Mouse (Mus musculus) kidney, embryonic 15.5 days (tissue): ENCODE data around the gene Clec5a. TPM values are rescaled to one million over a fixed set of nuclear protein-coding genes. Genes with fewer than 3 reads are reported as not detected.
A peak's percentile ranks its signal among the peaks of the same experiment; 100 is the strongest.
"Not testable (repeated sequence)": the region's sequence is repeated elsewhere in the genome, so short reads cannot be mapped to it uniquely, and the experiment has no call there.

Source experiments
- ATAC-seq: fragments of 200-750 bp; cut with Nextera tagmentation; replicated peaks from 2 replicates; pipeline ENCODE4 v1.8.0; 2017; ENCODE audit warnings: moderate TSS enrichment; ENCODE audit not compliant: low FRiP score
- H3K27ac ChIP-seq: fragments of 300-500 bp; sonication (generic); 2 replicates; pipeline ENCODE4 v1.5.1; 2015; ENCODE audit warnings: mild to moderate bottlenecking, inconsistent platforms
- H3K27me3 ChIP-seq: fragments of 300-500 bp; sonication (generic); 2 replicates; pipeline ENCODE4 v1.6.1; 2015; ENCODE audit warnings: inconsistent platforms
- H3K36me3 ChIP-seq: fragments of 300-500 bp; sonication (generic); 2 replicates; pipeline ENCODE4 v1.6.1; 2015; ENCODE audit warnings: inconsistent platforms
- H3K4me1 ChIP-seq: fragments of 300-500 bp; sonication (generic); 2 replicates; pipeline ENCODE4 v1.6.1; 2015; ENCODE audit warnings: inconsistent platforms
- H3K4me2 ChIP-seq: fragments of 300-500 bp; sonication (generic); 2 replicates; pipeline ENCODE4 v1.6.1; 2015; ENCODE audit warnings: moderate library complexity, mild to moderate bottlenecking, inconsistent platforms
- H3K4me3 ChIP-seq: fragments of 300-500 bp; sonication (generic); replicated peaks from 2 replicates; pipeline ENCODE4 v1.5.1; 2015; ENCODE audit warnings: mild to moderate bottlenecking, inconsistent platforms
- H3K9ac ChIP-seq: fragments of 300-500 bp; sonication (generic); 2 replicates; pipeline ENCODE4 v1.6.1; 2015; ENCODE audit warnings: mild to moderate bottlenecking, inconsistent platforms
- H3K9me3 ChIP-seq: fragments of 300-500 bp; sonication (generic); replicated peaks from 2 replicates; pipeline ENCODE4 v1.6.1; 2016; ENCODE audit warnings: inconsistent platforms
- WGBS: fragments of 180-500 bp; shearing (Covaris S2); methylation state at CpG from one replicate; pipeline ENCODE4 v1.1.7; 2015; ENCODE audit warnings: mixed read lengths; 5-methylcytosine and 5-hydroxymethylcytosine counted together
- polyA plus RNA-seq: library from polyadenylated mRNA; unstranded; fragments of >200 nt; fragmentation: Nextera tagmentation; extraction: Ambion mirVana; gene quantifications from 2 replicates; pipeline ENCODE4 v1.2.1, GENCODE M21; 2015

The Clec5a gene
- 0.84 and 1.1 TPM in 2 replicates for polyA plus RNA-seq

DNA sequence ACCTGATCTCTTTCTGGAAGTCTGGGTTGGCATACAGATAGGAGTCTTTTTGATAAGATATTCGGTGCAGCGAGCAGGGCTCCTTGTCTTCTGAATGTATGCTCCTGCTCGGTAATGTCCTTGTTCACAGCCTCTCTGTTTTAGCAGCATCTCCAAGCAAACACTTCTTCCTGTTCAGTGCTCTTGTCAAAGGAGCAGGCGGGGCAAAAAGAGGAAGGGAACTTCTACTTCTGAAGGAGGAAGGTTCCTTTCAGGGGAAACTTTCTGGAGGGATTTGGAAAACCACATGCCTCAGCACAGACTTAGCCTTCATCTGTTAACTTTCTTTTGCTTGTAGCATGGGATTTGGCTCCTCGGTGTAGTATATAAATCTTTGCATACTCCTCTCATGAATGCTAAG lies at the start of gene Clec5a:
Clec5a (minus strand) TSS at position 177 of the 400 bp plus-strand sequence.
- Histone ChIP-seq H3K4me3 (no peak within 1 kb of the TSS), H3K36me3 (no peaks in the 10 kb centered on the region), H3K9ac (no peak within 1 kb of the TSS), H3K27ac (no peak within 1 kb of the TSS), H3K9me3 (no peaks in the 10 kb centered on the region), H3K4me1 (no peaks in the 10 kb centered on the region), H3K4me2 (no peak within 1 kb of the TSS), H3K27me3 (no peaks in the 10 kb centered on the region)
- no peak for ATAC-seq
- 76% methylated on average over 5 of the region's 5 CpGs for WGBS

DNA sequence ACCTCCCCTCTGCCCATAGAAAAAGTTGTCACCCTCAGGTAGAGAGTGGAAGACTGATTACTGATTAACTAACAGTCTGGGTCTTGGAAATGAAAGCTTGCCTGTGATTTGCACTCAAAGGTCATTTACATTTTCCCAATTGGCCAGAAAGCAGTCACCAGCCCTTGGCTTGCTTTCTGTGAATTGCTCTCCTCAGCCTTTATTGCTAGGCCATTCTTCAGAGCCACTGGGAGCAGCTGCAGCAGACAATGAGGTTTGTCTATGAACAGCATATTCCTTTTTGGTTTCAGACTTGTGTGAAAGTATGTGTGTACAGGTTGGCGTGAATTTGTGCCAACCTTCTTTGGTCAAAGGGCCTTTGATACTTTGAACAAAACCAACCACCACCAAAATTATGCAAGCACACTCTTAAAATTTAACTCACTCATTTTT lies 49.0 kb upstream of the Clec5a start:
- H3K27me3 ChIP-seq = no peaks in the 10 kb centered on the region
- H3K4me1 ChIP-seq = no peaks in the 10 kb centered on the region
- H3K36me3 ChIP-seq = no peaks in the 10 kb centered on the region
- H3K9ac ChIP-seq = no peak overlapping the region
- ATAC-seq = peak; percentile 74
- H3K27ac ChIP-seq = no peak overlapping the region
- 79% methylated on average over 1 of the region's 1 CpGs for WGBS
- no peak overlapping the region for H3K4me3 ChIP-seq
- no peaks in the 10 kb centered on the region for H3K9me3 ChIP-seq
- no peak overlapping the region for H3K4me2 ChIP-seq

DNA sequence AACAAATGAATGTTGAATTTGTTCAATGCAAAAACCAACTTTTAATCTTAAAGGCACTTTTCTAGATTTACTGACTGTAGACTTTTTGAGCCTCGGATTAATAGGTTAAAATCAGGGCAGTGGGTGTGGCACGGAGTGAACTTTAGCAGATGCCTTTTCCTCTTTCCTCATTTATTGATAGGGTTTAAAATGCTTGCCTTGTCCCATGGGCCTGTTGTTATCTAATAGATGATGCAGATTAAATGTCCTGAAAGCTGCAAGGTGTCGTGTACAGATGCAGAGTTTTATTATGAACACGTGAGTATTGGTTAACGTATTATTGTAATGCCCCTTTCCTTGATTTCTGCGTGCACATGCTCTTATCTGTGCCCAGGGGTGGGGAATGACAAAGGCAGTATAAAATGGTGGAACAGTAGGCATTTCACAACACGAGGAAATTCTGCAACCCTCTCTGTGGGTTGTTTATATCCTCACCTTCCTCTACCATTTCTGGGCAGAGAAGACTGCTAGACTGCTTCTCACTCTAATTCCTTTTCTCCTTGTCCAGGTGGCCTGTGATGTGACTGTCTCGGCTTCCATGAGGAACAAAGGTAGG lies 42.9 kb upstream of the Clec5a start, which contains the start of gene Mgam:
Mgam (plus strand) TSS at position 426 of the 595 bp plus-strand sequence.
- Histone ChIP-seq H3K9ac (no peak within 1 kb of the TSS), H3K4me1 (no peaks in the 10 kb centered on the region), H3K9me3 (no peaks in the 10 kb centered on the region), H3K36me3 (no peaks in the 10 kb centered on the region), H3K27me3 (no peaks in the 10 kb centered on the region), H3K4me3 (no peak within 1 kb of the TSS), H3K27ac (no peak within 1 kb of the TSS), H3K4me2 (no peak within 1 kb of the TSS)
- ATAC-seq = no peak
- WGBS = 83% methylated on average over 8 of the region's 8 CpGs

DNA sequence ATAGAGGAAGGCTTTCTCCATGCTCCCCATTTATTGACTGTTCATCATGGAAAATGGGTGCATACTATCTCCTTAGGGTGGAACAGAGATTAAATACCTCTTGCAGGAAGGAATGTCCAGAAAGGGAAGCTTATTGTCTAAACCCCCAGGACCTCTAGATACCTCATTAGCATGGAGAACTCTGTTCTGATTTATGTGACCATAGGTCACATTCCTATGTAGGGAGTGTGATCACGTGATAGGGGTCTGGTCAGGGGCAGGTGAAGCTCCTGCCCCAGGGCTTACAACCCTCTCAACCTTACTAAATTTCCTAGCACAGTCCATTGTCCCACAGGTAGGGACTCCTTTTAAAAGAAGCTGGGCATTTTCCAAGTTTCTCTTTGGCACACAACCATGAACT lies 40.5 kb upstream of the Clec5a start:
- Histone ChIP-seq H3K27me3 (no peaks in the 10 kb centered on the region), H3K4me3 (no peak overlapping the region), H3K4me1 (no peaks in the 10 kb centered on the region), H3K27ac (no peak overlapping the region), H3K9me3 (no peaks in the 10 kb centered on the region), H3K36me3 (no peaks in the 10 kb centered on the region), H3K4me2 (no peak overlapping the region), H3K9ac (no peak overlapping the region)
- ATAC-seq = no peak
- 34% methylated on average over 1 of the region's 1 CpGs for WGBS

DNA sequence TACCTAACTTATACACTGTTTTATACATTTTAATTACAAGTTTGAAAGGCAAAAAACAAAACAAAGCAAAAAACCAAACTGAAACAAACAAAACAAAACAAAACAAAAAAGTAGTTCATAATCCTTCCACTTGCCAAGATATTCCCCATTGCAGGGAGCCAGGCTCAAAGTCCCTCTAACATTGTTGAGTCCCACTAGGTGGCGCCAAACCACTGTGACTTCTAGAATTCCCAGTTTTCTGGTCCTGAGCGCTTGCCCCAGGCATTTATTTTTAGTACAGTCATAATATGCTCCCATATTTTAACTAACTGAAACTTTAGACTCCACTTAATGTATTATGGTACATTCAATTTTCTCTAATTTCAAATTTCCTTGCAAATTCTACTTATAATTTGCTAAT lies 32.3 kb upstream of the Clec5a start:
- Histone ChIP-seq H3K9me3 (no peaks in the 10 kb centered on the region), H3K4me2 (no peak overlapping the region), H3K9ac (no peak overlapping the region), H3K4me1 (no peaks in the 10 kb centered on the region), H3K36me3 (no peaks in the 10 kb centered on the region), H3K27me3 (no peaks in the 10 kb centered on the region), H3K4me3 (no peak overlapping the region), H3K27ac (no peak overlapping the region)
- WGBS = 18% methylated on average over 2 of the region's 2 CpGs
- no peak; the same call in 1 of the 2 replicates for ATAC-seq

DNA sequence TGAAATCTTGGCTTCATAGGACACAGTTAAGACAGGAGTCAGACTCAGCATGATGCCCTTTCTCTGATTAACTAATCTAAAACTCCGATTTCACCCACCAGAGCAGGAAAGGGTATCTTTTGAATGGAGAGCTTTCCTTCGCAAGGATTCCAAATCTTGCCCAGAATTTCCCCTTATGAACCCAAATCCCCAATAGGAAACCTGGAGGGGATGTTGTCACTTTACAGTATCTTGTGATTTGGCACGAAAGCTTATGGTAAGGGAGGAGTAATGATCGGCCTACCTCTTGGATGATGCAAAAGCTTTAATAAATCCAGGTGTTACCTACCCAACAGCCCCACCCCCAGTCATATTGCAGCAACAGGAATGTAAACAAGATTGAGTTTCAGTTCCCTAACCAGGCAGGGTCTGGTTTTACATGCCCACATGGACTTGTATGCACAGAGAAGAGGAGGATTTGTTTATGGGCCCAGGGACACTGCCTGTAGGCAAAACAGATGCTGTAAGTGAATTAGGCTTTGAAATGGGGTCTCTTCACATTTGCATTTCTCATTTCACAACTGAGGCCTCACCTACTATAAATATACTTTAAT lies 27.7 kb upstream of the Clec5a start, which contains the start of gene Tas2r138:
Tas2r138 (minus strand) TSS at position 51 of the 593 bp plus-strand sequence.
- 82% methylated on average over 4 of the region's 4 CpGs for WGBS
- H3K27ac ChIP-seq = no peak within 1 kb of the TSS
- no peak within 1 kb of the TSS for H3K4me2 ChIP-seq
- H3K4me3 ChIP-seq = no peak within 1 kb of the TSS
- H3K27me3 ChIP-seq = no peaks in the 10 kb centered on the region
- H3K36me3 ChIP-seq = no peaks in the 10 kb centered on the region
- no peaks in the 10 kb centered on the region for H3K9me3 ChIP-seq
- ATAC-seq = no peak
- no peaks in the 10 kb centered on the region for H3K4me1 ChIP-seq
- H3K9ac ChIP-seq = no peak within 1 kb of the TSS

DNA sequence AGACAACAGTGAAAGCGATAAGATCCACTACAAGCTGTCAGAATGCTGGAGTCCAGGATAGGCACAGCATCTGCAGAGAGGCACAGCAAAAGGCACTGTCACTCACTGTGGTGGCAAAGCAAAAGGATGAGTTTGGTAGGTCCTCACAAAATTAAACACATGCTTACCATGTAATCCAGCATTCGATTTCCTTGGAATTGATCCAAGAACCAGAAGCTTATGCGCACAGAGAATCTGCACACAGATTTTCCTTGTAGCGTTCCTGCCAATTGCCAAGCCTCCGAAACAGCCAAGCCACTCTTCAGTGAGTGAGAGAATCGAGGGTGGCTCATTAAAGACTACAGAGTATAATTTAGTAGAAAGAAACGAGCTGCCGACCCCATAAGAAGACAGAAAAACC lies 24.6 kb upstream of the Clec5a start:
- H3K4me2 ChIP-seq = no peak overlapping the region
- no peaks in the 10 kb centered on the region for H3K36me3 ChIP-seq
- no peaks in the 10 kb centered on the region for H3K9me3 ChIP-seq
- no peaks in the 10 kb centered on the region for H3K4me1 ChIP-seq
- H3K9ac ChIP-seq = no peak overlapping the region
- H3K4me3 ChIP-seq = no peak overlapping the region
- no peak for ATAC-seq
- 80% methylated on average over 8 of the region's 8 CpGs for WGBS
- H3K27ac ChIP-seq = no peak overlapping the region
- no peaks in the 10 kb centered on the region for H3K27me3 ChIP-seq

DNA sequence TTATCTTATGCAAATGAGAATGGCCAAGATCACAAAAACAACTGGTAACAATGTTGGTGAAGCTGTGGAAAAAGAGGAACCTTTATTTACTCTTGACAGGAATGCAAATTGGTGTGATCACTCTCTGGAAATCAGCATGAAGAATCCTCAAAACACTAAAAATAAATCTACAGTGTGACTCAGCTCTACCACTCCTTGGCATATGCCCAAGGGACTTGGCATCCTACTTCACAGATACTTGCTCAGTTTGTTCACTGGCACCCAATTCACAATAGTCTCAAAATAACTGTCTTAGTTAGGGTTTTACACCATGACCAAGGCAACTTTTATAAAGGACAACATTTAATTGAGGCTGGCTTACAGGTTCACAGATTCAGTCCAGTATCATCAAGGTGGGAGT lies 21.8 kb upstream of the Clec5a start:
- H3K27me3 ChIP-seq = no peaks in the 10 kb centered on the region
- no peak overlapping the region for H3K4me3 ChIP-seq
- no peak overlapping the region for H3K27ac ChIP-seq
- H3K36me3 ChIP-seq = no peaks in the 10 kb centered on the region
- H3K4me2 ChIP-seq = no peak overlapping the region
- no peak for ATAC-seq
- no peaks in the 10 kb centered on the region for H3K9me3 ChIP-seq
- no peaks in the 10 kb centered on the region for H3K4me1 ChIP-seq
- no peak overlapping the region for H3K9ac ChIP-seq

DNA sequence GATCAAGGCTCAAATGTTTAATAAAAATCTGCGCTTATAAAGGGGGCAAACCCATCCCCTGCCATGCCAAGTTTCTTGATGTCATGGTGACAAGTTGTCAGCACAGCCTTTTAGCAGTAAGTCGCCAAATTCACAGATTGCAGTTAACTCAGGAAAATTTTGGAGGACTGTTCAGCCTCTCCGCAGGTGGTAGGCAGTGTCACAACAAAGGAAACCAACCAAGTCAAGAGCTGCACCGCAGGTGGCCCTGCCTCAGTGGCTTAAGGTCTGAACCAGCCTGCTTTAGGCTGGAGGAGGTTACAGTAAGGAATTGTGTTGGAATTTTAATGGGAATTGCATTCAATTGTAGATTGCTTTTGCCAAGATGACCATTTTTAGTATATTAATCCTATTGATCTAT lies 12.9 kb upstream of the Clec5a start:
- ATAC-seq, H3K4me1 ChIP-seq, H3K27ac ChIP-seq, H3K36me3 ChIP-seq, H3K4me3 ChIP-seq, H3K4me2 ChIP-seq, H3K27me3 ChIP-seq, H3K9me3 ChIP-seq, H3K9ac ChIP-seq: not testable (repeated sequence)
- 40% methylated on average over 4 of the region's 4 CpGs for WGBS

DNA sequence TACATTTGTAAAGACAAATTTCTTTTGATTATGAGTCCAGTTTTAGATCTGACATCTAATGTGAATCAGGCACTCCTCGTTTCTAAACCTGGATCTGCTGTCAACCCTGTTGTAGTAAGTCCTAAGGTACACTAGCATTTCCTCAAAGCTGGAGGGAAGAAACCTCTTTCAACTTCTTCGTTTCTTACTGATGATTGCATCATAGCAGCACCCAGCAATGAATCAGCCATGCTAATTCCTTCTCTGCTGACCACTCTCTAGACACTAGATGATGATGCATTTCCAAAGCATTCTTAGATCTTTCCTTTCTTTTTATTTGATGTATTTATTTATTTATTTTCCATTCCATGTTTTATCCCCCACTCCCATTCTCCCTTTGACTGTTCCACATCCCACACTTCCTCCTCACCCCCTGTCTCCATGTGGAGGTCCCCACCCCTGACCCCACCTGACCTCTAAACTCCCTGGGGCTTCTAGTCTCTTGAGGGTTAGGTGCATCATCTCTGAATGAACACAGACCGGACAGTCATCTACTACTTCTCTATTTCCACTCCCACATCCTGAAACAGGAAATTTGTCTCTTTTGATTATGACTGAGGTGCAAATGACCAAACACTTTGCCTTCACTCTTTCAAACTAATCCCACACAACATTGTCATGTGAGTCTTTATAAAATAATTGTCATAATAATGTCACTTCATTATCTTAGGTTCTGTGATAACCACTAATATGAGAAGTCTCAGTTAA lies 9.4 kb upstream of the Clec5a start:
- ATAC-seq = no peak
- Histone ChIP-seq H3K4me3 (no peak overlapping the region), H3K9ac (no peak overlapping the region), H3K27me3 (no peaks in the 10 kb centered on the region), H3K4me2 (no peak overlapping the region), H3K4me1 (no peaks in the 10 kb centered on the region), H3K27ac (no peak overlapping the region), H3K9me3 (no peaks in the 10 kb centered on the region), H3K36me3 (no peaks in the 10 kb centered on the region)
- 73% methylated on average over 3 of the region's 3 CpGs for WGBS

DNA sequence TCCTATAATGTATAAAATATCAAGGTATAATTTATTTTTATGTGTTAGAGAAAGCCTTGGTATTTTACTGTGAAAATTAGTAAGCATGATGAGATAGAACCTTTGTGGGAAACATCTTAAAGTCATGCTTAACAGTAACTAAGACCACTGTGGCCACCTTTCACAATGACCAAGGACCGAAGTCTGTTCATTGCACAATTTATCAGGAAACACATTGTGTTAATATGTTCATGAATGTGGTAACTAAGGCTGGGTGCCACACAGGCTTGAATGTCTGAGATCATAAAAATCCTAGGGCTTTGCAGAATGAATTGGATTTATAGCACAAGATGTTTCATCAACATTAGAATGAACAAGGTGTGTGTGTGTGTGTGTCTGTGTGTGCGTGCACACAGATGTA lies 2.7 kb upstream of the Clec5a start:
- Histone ChIP-seq H3K9me3 (no peaks in the 10 kb centered on the region), H3K9ac (no peak overlapping the region), H3K4me2 (no peak overlapping the region), H3K27ac (no peak overlapping the region), H3K36me3 (no peaks in the 10 kb centered on the region), H3K4me3 (no peak overlapping the region), H3K4me1 (no peaks in the 10 kb centered on the region), H3K27me3 (no peaks in the 10 kb centered on the region)
- no peak for ATAC-seq
- 90% methylated on average over 2 of the region's 2 CpGs for WGBS

DNA sequence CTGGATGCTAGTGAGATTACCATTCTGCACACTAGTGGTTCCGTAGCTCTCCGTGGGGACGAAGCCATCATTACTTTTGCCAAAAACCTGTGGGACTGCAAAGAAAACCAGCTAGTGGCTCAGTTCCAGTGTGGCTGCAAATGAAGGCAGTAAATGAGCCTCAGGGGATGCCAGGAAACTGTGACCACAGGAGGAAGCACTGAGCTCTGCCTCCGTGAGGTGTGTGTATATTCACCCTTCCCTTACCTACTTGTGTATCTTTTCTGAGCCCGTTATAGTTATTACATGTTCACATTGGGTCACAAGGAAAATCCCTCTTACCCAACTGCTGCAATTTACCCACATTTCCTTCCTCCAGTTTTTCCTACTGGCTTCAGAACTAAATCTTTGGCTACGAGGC lies 1.3 kb downstream of the Clec5a start:
- ATAC-seq = no peak
- Histone ChIP-seq H3K27ac (no peak overlapping the region), H3K4me2 (no peak overlapping the region), H3K36me3 (no peaks in the 10 kb centered on the region), H3K4me1 (no peaks in the 10 kb centered on the region), H3K27me3 (no peaks in the 10 kb centered on the region), H3K4me3 (no peak overlapping the region), H3K9me3 (no peaks in the 10 kb centered on the region), H3K9ac (no peak overlapping the region)
- 84% methylated on average over 6 of the region's 6 CpGs for WGBS
